Mouse (Mus musculus) CH12.LX (cell line): ENCODE results near the gene Rras. TPM values are rescaled to one million over a fixed set of nuclear protein-coding genes. Genes with fewer than 3 reads are reported as not detected.
A peak's percentile ranks its signal among the peaks of the same experiment; 100 is the strongest.

Source experiments
- DNase-seq: peaks from one replicate; pipeline ENCODE4 v3.0.0-alpha.2; 2013; ENCODE audit errors: extremely low read depth
- H3K27ac ChIP-seq: 2 replicates; pipeline ENCODE4 v1.5.1; 2012; ENCODE audit warnings: low read depth, mild to moderate bottlenecking, control low read depth, moderate library complexity; ENCODE audit not compliant: insufficient read depth
- H3K27me3 ChIP-seq: replicated peaks from 2 replicates; pipeline ENCODE3; 2012; ENCODE audit warnings: inconsistent platforms
- H3K36me3 ChIP-seq, 2 experiments: replicated peaks in 1 of 2; 2 replicates each; pipeline versions ENCODE3 to v1.6.1; 2012; ENCODE audit warnings: inconsistent platforms in 1 of 2, low read length in 1 of 2, mild to moderate bottlenecking in 1 of 2, mixed read lengths in 1 of 2, moderate library complexity in 1 of 2; ENCODE audit not compliant: control insufficient read depth in 1 of 2, insufficient read depth in 1 of 2
- H3K4me1 ChIP-seq, 2 experiments: 2 replicates each; pipeline ENCODE4 v1.6.1; 2012; ENCODE audit warnings: inconsistent platforms in 1 of 2, moderate library complexity in 1 of 2; ENCODE audit not compliant: insufficient read depth in 2 of 2, control insufficient read depth in 1 of 2
- H3K4me2 ChIP-seq: 2 replicates; pipeline ENCODE4 v1.6.1; 2012; ENCODE audit warnings: low read depth, mild to moderate bottlenecking, control low read depth; ENCODE audit not compliant: poor library complexity, insufficient read depth, severe bottlenecking
- H3K4me3 ChIP-seq, 3 experiments: fragments of 150-350 bp in 1 of 3; sonication (generic) in 1 of 3; replicated peaks in 1 of 3; 2 replicates each; pipeline versions ENCODE3 to v1.5.1; 2011 to 2012; ENCODE audit warnings: low read depth in 2 of 3, low read length in 2 of 3, mild to moderate bottlenecking in 2 of 3, moderate library complexity in 2 of 3, control low read depth in 1 of 3, improper control_type of control experiment in 1 of 3, inconsistent platforms in 1 of 3, mixed read lengths in 1 of 3; ENCODE audit not compliant: poor library complexity in 1 of 3
- H3K79me2 ChIP-seq: replicated peaks from 2 replicates; pipeline ENCODE4 v1.6.1; 2012; ENCODE audit warnings: mild to moderate bottlenecking, moderate library complexity; ENCODE audit not compliant: control insufficient read depth, poor library complexity, insufficient read depth, severe bottlenecking; ENCODE audit errors: extremely low read depth
- H3K9ac ChIP-seq: 2 replicates; pipeline ENCODE4 v1.6.1; 2012; ENCODE audit warnings: low read depth, mild to moderate bottlenecking, control low read depth, moderate library complexity; ENCODE audit not compliant: insufficient read depth
- H3K9me3 ChIP-seq: replicated peaks from 2 replicates; pipeline ENCODE3; 2012; ENCODE audit warnings: low read length, inconsistent platforms, mixed read lengths
- CHD2 ChIP-seq: IDR thresholded peaks from 2 replicates; pipeline ENCODE4 v1.6.1; 2011; ENCODE audit warnings: low read length, improper control_type of control experiment
- ELF1 ChIP-seq: IDR thresholded peaks from 2 replicates; pipeline ENCODE4 v1.6.1; 2014; ENCODE audit warnings: low read depth, mild to moderate bottlenecking, inconsistent platforms, low read length, improper control_type of control experiment
- HCFC1 ChIP-seq: IDR thresholded peaks from 2 replicates; pipeline ENCODE4 v1.6.1; 2012; ENCODE audit warnings: low read depth, mild to moderate bottlenecking, inconsistent platforms, low read length, improper control_type of control experiment
- IRF4 ChIP-seq: IDR thresholded peaks from 2 replicates; pipeline ENCODE4 v1.6.1; 2014; ENCODE audit warnings: low read depth, mild to moderate bottlenecking, inconsistent platforms, low read length, improper control_type of control experiment
- KAT2A ChIP-seq: IDR thresholded peaks from 2 replicates; pipeline ENCODE4 v1.6.1; 2012; ENCODE audit warnings: low read length, improper control_type of control experiment, inconsistent platforms; ENCODE audit not compliant: insufficient replicate concordance
- MAZ ChIP-seq: IDR thresholded peaks from 2 replicates; pipeline ENCODE4 v1.6.1; 2012; ENCODE audit warnings: low read depth, mild to moderate bottlenecking, inconsistent platforms, low read length, improper control_type of control experiment, moderate library complexity
- MYC ChIP-seq: IDR thresholded peaks from 2 replicates; pipeline ENCODE4 v1.6.1; 2011; ENCODE audit warnings: low read depth, mild to moderate bottlenecking, improper control_type of control experiment, low read length
- NELFE ChIP-seq: IDR thresholded peaks from 2 replicates; pipeline ENCODE4 v1.6.1; 2011; ENCODE audit warnings: low read depth, low read length, improper control_type of control experiment
- NRF1 ChIP-seq: IDR thresholded peaks from 2 replicates; pipeline ENCODE4 v1.6.1; 2014; ENCODE audit warnings: low read depth, mild to moderate bottlenecking, inconsistent platforms, low read length, improper control_type of control experiment, moderate library complexity
- POLR2A ChIP-seq: IDR thresholded peaks from 2 replicates; pipeline ENCODE4 v1.6.1; 2011; ENCODE audit warnings: low read depth, mild to moderate bottlenecking, improper control_type of control experiment, low read length
- POLR2AphosphoS2 ChIP-seq: IDR thresholded peaks from 2 replicates; pipeline ENCODE4 v1.6.1; 2011; ENCODE audit warnings: low read depth, low read length, improper control_type of control experiment
- SMC3 ChIP-seq: IDR thresholded peaks from 2 replicates; pipeline ENCODE4 v1.6.1; 2011; ENCODE audit warnings: low read depth, low read length, improper control_type of control experiment
- TBP ChIP-seq: conservative IDR thresholded peaks from 2 replicates; pipeline ENCODE4 v1.6.1; 2011; ENCODE audit warnings: low read depth, low read length, improper control_type of control experiment
- TCF12 ChIP-seq: IDR thresholded peaks from 2 replicates; pipeline ENCODE4 v1.6.1; 2014; ENCODE audit warnings: low read depth, mild to moderate bottlenecking, inconsistent platforms, low read length, improper control_type of control experiment
- USF1 ChIP-seq: IDR thresholded peaks from 2 replicates; pipeline ENCODE4 v1.6.1; 2014; ENCODE audit warnings: low read depth, mild to moderate bottlenecking, inconsistent platforms, low read length, improper control_type of control experiment
- ZC3H11A ChIP-seq: IDR thresholded peaks from 2 replicates; pipeline ENCODE4 v1.6.1; 2012; ENCODE audit warnings: low read depth, mild to moderate bottlenecking, inconsistent platforms, low read length, improper control_type of control experiment
- ZKSCAN1 ChIP-seq: IDR thresholded peaks from 2 replicates; pipeline ENCODE4 v1.6.1; 2012; ENCODE audit warnings: low read depth, inconsistent platforms, low read length, improper control_type of control experiment, borderline replicate concordance
- ZMIZ1 ChIP-seq: IDR thresholded peaks from 2 replicates; pipeline ENCODE4 v1.6.1; 2012; ENCODE audit warnings: low read depth, mild to moderate bottlenecking, inconsistent platforms, low read length, improper control_type of control experiment
- ZNF384 ChIP-seq: IDR thresholded peaks from 2 replicates; pipeline ENCODE4 v1.6.1; 2012; ENCODE audit warnings: low read depth, low read length, improper control_type of control experiment, inconsistent platforms
- dilution Hi-C: fragments of 300-500 bp; cut with MboI; formaldehyde crosslinking; loops from 2 replicates; pipeline ENCODE4 v1.14.3; 2020; ENCODE audit warnings: low sequenced_read_pairs; ENCODE audit not compliant: extremely low pct_unique_long_range_greater_than_20kb, extremely low pct_ligation_motif_present
- in situ Hi-C: fragments of 300-500 bp; cut with MboI; formaldehyde crosslinking; loops from 3 replicates; pipeline ENCODE4 v1.14.3; 2019; ENCODE audit warnings: low sequenced_read_pairs, low pct_ligation_motif_present, low pct_unique_long_range_greater_than_20kb, mixed read lengths
- polyA plus RNA-seq: library from polyadenylated mRNA; unstranded; fragments of >175 nt; gene quantifications from 2 replicates; pipeline ENCODE4 v1.2.1, GENCODE M21; 2012; ENCODE audit warnings: low read depth; ENCODE audit not compliant: insufficient read length
- total RNA-seq, 2 experiments: library from RNA; depleted of rRNA; stranded (reverse); fragments of 300-350 nt in 1 of 2; fragments of >200 nt in 1 of 2; gene quantifications; 2 replicates each; pipeline ENCODE4 v1.2.3; 2012 to 2014

Gene Rras
- total and polyA plus RNA-seq, 3 experiments = 7.2 to 19.8 (median 10.6) TPM

DNA sequence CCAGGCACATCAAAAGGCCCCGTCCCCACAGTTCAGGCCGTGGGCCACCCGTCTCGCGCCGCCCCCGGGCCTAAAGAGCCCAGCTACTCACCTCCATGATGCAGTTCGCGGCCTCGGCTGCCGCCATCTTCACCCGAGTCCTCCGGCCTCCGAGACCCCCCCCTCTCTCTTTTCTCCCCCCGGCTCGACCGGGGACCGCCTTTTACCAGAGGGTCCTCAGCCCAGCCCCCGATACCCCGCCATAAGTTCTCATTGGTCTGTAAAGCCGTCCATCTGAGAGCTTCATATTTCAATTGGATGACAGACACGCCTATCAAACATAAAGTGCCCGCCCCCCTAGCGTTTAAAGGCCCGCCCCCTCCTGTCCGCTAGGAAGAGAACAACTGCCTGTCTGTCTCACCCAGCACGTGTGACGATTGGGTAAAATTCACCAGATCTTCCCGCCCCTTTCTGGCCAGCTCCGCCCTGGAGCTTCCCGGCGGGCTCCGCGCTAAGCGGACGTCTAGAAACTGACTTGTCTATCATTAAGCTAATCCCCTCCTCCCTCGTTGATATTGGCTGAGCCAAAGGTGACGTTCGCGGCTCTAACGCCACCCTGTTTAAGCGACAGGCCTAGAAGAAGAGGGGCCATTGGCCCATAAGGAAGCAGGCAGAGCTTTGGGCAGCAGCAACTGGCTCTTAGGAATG lies 31.4 kb upstream of the Rras start, which contains the start of gene Prmt1:
Gene Prmt1, minus strand, starts transcription at position 377 of the 687 bp plus-strand sequence.
- Histone ChIP-seq H3K4me2 (peak within 1 kb of the TSS; percentile 60), H3K9ac (peak within 1 kb of the TSS; percentile 92), H3K9me3 (no peaks in the 10 kb centered on the region), H3K4me3 (peak within 1 kb of the TSS; percentile 87 to 99 (median 94)), H3K4me1 (peaks cover 12 to 48% of the 10 kb centered on the region in 2 experiments), H3K36me3 (peaks cover 14 to 44% of the 10 kb centered on the region in 2 experiments), H3K27ac (peak within 1 kb of the TSS; percentile 67), H3K79me2 (peaks cover 55% of the 10 kb centered on the region), H3K27me3 (no peaks in the 10 kb centered on the region)
- DNase-seq = peak; percentile 99
- dilution Hi-C loops = no loop called here
- in situ Hi-C loops = loop anchor here (5.0 kb wide), 1 partner anchor 61 kb away; no protein-coding TSS in a partner anchor
- TF ChIP-seq ZC3H11A (no peak), TBP (peak; percentile 63), MAZ (peak; percentile 73), KAT2A (0 out of 2 replicates have a peak, but pooled peaks have one; percentile 64), USF1 (no peak), ZKSCAN1 (no peak), POLR2AphosphoS2 (no peak), ZMIZ1 (0 out of 2 replicates have a peak, but pooled peaks have one; percentile 71), NRF1 (peak; percentile 33; the same call in 1 of the 2 replicates), SMC3 (no peak), IRF4 (peak; percentile 37; the same call in 1 of the 2 replicates), POLR2A (peak; percentile 82), TCF12 (peak; percentile 85), MYC (no peak; the same call in 1 of the 2 replicates), HCFC1 (peak; percentile 78), NELFE (peak; percentile 87), ELF1 (peak; percentile 85), ZNF384 (no peak), CHD2 (peak; percentile 95)
